Mouse (Mus musculus): Measurements from ENCODE around the gene Slc30a9. TPM values are rescaled to one million over a fixed set of nuclear protein-coding genes. Genes with fewer than 3 reads are reported as not detected.

Gene Slc30a9
- total RNA-seq (2021), result 100 to 1,000 TPM; 161 to 174 TPM
- long read RNA-seq, experiment 1, full-length matches to known transcripts, result 203 of 226 reads
- long read RNA-seq, experiment 1, partial matches to known transcripts, result 9 of 226 reads
- long read RNA-seq, experiment 1, other reads (novel, unspliced or antisense), result 14 of 226 reads
- long read RNA-seq, experiment 2, full-length matches to known transcripts, result 69 of 83 reads
- long read RNA-seq, experiment 2, partial matches to known transcripts, result 10 of 83 reads
- long read RNA-seq, experiment 2, other reads (novel, unspliced or antisense), result 4 of 83 reads

DNA sequence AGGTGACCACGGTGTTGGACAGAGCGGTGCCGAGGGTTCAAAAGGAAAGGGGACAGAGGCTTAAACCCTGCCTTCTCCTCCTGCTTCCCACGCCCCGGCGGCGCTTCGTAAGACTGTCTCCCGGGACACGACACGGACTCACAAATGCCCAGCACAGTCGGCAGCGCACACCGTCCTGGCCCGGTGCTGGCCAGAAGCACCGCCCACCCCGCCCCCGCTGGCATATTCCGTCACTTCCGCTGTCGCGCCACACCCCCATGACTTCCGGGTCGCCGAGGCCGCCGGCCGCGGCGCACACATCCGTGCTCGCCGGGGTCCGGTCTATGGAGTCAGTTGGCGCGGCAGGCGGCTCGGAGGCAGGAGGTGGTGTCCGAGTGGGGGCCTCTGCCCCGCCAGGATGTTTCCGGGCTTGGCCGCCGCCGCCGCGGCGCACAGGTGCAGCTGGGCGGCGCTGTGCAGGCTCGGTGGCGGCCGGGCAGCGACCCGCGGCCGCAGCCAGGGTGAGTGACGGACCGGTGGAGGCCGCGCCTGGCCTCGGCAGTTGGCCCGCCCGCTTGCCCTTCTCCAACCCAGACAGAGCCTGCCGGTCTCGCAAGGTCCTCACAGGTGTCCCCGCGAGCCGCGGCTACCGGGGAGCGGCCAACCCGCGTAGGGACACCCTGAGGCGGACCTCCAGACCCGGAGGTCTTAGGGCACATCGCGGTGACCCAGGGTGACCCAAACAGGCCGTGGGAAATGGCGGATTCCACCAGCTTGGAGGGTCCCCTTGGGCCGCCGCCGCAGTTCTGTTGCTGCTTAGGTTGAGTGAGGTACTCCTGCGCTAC, at the start of gene Slc30a9:
Slc30a9 (plus strand) TSS at position 258 of the 824 bp plus-strand sequence.
- peak; percentile 93 to 94 for DNase-seq

DNA sequence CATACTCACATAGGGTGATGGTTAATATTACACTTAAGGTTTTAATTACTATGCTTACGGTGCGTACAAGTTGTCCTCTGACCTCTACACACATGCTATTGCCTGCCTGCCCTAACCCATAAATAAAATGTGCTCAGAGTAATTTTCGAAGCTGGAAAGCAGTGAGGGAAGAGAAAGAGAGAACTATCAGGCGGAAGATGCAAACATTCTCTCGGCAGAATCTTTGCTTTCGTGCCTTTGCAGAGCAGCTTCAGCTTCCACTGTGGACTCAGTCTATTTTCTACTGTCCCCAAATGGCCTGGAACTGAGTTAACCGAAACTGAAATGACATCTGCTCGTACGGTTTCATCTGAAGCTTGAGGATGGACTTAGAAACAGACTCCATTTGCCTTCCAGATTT, 48.3 kb upstream of the Slc30a9 start:
- no peak for DNase-seq

DNA sequence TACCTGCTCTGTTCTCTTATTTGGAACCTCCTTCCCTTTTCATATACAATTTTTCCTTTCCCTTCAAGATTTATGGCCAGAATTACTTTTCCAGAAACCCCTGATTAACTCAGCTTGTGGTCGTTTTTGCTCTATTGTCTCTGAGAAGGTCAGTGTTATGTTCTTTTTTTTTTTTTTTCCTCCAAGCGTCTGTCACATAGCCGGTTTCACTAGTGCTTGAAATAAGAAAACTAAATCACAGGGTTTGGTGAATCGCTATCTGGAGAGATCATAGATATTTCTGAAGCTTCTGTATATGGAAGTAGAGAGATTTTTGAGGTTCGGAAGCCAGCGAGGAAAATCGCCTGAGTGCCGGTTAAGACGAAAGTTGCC, 46.6 kb upstream of the Slc30a9 start:
- no peak for DNase-seq

DNA sequence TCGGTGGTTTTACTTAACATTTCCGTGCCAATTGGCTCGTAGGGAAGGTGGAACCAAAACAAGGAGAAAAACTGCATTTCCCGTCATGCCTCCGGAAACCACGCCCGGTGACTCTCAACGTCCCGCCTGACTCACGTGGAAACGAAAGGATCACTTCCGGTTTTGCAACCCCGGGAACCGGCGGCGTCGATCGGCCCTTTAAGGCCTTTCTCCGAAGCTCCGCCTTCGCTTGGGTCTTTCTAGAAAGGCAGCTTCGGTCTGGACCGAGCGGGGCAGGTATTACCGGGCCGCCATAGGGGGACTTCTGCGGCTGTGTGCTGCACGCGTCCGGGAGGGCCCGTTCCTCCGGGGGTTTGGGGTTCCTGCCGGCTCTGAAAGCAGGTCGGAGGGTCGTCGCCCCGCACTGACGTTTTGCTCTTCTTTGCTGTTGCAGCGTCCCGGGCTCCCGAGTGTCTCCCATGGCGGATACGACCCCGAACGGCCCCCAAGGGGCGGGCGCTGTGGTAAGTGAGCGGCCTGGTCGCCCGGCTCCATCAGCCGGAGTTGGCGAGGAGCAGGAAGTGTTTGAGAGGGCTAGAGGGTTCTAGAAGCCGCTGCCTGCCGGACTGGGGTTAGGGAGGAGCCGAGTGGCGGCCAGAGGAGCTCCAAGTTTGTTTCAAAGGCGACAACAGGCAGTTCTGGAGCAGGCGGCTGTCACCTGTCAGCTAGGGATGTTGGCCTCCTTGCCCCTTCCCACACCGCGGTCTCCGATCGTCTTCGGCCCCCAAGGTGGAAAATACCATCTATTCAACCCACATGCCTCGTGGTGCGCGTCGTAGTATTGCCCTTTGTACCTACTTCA, 46.0 kb upstream of the Slc30a9 start, which contains the start of gene Tmem33:
Tmem33 (plus strand) TSS at position 35 of the 841 bp plus-strand sequence.
- DNase-seq, result peak; percentile 96 to 98

DNA sequence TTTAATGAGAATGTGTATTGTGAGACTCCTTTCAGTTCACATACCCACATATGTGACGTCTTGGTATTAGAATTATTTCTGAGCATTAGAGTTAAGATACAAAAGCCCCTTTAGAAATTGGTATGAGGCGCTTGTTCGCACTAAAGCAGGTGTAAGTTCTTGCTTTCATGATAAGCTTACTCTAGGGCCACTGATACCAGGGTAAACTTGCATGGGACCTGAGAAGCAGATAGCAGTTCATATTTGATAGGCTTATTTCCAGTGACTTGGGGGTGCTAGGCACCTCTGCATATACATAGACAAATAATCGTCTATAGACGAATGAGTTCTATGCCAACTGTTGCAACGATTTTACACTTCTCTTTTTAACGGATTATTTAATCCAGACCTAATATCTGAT, 43.8 kb upstream of the Slc30a9 start:
- DNase-seq, result no peak

DNA sequence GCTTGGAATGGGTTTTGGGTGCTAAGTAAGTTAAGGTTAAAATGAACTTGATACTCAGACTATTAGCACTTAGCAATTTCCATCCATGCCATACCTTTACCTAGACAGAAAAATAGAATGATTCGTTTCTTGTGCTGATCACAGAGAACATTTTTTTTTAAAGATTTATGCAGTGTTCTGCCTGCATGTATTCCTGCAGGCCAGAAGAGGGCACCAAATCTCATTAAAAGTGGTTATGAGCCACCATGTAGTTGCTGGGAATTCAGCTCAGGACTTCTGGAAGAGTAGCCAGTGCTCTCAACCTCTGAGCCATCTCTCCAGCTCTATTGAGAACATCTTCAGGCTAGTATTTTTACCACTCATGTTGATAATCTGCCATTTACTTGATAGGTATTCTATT, 40.6 kb upstream of the Slc30a9 start:
- no peak for DNase-seq

DNA sequence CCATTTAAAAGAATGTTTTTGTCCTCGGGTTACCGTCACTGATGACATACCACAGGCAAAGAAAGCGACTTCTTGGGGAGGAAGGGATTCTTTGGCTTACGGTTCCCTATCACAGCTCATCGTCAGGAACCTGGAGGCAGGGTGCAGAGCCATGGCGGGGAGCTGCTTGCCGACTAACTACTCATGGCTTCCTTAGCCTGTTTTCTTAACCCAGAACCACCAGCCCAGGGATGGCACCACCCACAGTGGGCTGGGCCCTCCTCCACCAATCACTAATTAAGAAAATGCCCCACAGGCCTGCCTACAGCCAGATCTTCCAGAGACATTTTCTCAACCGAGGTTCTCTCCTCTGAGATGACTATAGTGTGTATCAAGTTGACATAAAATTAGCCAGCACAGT, 37.4 kb upstream of the Slc30a9 start:
- no peak for DNase-seq

DNA sequence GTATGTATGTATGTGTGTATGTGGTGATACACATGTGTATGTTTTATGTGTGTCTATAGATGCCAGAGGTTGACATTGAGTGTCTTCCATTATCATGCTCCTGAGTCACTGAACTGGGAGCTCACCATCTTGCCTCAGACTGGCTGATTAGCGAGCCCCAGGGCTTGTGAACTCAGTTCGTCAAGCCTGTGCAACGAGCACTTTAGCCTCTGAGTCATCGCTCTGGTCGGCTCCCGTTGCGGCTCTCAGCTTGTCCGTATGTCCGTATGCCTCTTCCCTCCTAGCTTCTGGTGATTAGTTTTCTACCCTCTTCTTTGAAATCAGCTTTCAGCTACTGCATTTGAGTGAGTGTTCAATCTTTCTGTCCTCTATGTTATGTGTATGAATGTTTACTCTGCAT, 27.3 kb upstream of the Slc30a9 start:
- no peak for DNase-seq

DNA sequence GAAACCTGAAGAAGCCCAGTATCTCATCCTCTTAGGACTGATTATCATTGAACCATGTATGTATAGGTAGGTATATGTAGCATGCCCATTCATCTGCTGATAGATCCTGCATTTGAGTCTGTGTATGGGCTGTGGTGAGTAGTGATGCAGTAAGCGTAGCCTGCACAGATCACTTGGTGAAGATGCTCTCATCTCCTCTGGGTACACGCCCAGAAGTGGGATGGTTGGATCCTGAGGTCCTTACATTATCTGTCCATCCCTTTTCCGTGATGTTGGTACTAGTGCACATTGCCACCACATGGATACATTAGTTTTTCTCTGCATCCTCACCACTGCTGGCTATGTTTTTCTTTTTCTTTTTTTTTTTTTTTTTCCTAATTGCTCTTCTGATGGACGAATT, 26.9 kb upstream of the Slc30a9 start:
- no peak for DNase-seq

DNA sequence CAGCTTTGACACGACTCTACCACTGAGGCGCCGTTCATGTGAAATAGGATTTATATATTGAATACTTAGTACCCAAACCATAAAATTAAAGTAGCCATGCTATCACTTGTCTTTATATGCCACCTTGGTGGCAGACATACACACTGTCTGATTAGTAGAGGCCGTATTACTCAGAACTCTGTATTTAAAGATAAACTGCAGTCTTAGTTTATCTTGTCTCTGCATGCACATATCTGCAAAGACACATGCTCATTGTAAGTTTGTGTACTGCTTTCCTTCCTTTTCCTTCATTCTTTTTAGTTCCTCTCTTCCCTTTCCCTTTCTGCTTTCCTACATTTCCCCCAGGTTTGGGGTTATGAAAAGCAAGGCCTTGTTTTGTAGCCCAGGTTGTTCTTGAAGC, 26.4 kb upstream of the Slc30a9 start:
- DNase-seq, result no peak

DNA sequence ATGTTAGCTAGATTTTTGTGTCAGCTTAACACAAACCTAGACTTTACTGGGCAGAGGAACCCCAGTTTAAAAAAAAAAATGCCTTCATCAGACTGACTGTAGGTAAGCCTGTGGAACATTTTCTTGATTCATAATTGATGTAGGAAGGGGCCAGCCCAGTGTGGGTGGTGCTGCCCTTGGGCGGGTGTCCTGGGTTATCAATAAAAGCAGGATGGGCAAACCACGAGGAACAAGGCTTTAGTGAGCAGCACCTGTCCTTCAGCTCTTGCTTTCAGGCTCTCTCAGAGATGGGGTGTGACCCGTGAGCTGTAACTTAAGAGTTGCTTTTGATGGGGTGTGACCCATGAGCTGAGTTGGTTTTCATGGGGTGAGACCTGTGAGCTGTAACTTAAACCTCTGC, 11.7 kb upstream of the Slc30a9 start:
- DNase-seq, result no peak

DNA sequence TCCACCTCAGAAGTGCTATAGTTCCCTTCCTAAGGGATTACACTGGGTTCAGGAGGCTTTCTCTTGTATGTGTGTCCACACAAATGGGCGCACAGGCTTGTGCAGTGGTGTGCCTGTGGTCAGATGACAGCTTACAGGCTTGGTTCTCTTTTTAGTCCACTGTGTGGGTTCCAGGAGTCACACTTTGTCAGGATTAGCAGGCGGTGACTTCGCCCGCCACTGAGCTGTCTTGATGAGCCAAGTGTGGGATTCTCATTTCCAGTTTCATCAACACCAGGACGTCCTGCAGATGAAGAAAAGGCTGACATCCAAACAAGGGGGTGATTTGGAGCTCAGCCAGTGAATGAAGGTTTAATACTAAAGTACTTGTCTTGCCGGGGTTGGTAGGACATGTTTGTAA, 11.1 kb upstream of the Slc30a9 start:
- no peak for DNase-seq

DNA sequence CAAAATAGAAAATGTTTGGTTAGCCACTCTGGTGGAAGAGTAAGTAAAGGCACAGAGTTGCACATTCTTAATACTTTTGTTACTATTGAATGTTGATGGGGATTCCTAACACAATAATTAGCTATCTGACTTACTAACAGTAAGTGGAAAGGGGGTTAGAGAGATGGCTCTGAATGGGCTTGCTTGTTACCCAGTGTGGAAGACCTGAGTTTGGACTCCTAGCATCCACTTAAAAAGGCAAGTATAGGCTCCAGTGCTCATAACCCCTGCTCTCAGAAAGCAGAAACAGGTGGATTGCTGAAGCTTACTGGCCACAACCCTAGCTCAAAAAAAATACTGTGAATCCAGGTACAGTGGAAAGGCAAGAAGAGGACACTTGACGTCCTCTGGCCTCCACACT, 10.6 kb upstream of the Slc30a9 start:
- no peak for DNase-seq

DNA sequence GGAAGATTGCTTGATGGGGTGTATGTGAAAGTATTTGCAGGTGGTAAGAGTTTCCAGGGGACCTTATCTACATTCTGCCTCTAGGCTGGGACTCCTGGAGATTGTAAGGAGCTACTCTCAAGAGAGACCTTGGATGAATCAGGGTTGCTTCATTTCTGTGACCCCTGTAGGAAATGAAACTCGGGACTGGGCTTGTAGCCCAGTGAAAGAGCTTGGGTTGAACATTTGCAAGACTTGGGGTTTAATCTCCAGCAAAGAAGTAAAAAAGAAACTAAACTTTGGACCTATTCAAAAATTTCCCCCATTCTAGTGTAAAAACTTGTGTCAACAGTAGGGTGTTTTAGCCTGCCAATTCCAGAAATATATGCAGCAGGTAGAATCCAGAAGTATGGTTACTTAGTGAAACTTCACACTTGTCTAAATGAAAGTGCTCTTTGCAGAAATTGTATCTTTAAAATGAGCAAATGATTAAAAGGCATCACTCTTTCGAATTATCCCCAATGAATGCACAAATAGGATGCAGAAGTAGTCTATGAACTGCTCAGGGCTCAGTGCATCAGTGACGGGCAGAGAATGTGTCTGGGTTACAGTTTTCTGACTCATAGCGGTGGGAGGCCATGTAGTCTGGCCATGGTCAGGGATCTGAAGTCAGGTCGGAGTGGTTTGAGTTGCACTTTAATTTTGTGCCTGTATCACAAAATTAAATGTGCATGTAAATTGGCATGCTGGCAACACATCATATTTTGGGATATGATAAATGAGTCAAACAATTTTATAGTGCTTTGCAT, 9.5 kb upstream of the Slc30a9 start:
- DNase-seq, result peak in 1 of 2 experiments; percentile 30

DNA sequence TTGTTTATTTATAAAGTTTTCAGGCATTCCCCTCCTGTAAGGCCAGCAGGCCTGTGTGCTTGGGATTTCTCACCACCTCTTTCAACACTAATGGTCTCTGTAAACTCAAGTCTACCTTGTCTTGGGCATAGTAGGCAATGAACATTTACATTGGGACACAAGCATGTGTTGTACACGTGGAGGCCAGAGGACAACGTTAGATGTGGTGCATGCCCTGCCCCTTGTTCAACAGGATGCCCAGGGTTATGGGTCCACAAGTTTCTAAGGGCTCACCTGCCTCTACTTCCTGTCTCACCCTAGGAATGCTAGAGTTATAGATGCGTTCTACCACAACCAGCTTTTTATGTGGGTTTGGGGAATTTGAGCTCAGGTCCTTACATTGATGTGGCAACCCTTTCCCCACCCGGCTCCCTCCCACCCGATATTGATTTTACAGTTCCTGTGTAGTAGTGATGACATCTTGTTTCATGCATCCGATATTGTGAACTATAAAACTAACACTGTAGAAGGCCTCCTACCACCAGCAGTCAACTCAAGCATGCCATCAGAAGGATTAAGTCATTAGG, 6.8 kb upstream of the Slc30a9 start:
- no peak for DNase-seq

DNA sequence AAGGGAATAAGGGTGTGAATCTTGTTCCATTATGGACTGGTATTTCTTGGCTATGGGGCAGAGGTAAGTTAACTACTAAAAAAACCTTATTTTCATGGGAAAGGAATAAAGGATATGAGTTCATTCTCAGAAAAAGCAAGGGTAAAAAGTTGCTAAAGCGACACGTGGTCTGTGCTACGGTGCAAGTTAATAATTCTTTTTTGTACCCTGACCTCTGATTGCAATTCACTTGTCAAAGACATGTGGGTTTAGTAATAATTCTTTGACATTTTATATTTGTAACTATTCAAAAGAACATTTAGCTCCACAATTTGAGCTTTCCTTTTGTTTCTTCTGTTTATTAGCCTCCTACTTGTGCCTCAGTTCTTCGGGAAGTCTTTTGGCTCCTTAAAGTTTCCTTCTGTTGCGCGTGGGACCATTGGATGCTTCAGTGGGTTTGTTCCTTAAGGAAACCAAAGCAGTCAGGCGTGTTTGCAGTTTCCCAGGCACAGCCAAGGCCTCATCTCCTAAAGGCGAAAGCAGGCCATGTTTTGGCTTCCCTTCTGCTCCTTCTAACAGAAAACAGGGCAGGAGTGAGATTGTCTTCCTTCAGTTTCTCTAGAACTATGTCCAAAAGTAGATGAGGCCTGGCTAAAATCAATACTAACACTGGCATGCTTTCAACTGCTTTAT, 5.7 kb upstream of the Slc30a9 start:
- no peak for DNase-seq

DNA sequence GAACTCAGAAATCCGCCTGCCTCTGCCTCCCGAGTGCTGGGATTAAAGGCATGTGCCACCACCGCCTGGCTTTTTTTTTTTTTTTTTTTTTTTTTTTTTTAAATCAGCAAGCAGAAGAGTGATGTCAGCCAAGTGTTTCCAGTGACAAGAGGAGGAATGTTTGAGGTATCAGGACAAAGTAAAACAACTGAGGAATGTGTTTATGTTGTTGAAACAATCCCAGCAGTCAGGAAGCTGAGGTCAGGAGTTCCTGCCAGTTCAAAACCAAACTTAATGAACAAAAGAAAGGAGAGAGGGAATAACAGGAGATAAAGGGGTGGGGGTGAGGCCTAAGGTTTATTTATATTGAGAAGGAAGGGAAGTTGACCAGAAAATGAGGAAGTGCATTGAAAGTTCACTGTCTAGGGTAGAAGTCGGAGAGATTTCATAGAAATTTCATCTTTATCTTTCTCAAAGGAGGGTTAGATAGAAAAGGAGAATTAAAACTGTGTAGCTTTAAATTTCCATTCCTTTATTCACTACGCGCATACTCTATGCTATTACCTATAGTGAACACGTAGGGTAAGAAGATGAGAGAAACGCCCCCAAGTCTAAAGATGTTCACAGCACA, 4.9 kb upstream of the Slc30a9 start:
- DNase-seq, result peak in 1 of 2 experiments; percentile 5

DNA sequence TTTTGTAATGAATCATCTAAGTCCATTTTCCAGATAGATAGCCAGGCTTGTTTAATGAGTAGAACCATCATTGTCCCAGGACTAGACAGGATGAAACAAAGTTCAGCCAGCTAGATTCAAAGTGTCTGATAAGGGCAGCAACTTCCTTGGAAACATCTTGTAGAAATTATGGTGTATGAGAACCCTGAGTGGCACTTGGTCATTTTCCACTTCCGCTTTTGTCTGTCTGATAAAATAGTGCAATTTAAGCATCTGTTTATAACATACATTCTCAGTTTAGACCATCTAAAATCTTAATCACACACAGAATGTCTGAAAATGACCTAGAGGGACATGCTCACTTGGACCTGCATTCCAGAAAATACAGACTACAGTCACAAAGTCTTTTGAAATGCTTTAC, 2.9 kb upstream of the Slc30a9 start:
- DNase-seq, result no peak

DNA sequence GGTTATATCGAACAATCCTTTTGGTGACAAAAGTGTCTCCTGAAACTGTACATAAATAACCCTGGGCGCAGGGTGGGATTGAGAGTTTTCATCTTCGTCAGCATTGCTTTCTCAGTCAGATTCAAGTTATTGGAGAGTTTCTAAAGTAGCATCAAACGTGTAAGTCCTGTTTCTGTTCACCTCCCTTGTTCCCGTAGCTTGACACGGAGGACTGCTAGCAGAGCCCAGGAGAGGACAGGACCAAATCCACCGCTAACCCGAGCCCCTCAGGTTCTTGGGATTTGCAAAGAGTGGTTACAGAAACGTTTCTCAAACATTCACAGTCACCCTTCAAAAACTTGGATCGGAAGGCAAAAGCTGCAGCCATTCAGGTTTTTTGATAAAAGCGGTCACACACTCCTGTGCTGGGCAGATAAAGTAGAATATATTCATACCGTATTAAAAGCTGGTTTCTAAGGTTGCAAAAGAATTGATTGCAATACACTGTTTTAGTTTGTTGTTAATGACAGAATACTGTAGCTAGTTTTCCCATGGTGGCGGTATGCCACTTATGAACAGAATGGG, 986 bp downstream of the Slc30a9 start:
- DNase-seq, result no peak

DNA sequence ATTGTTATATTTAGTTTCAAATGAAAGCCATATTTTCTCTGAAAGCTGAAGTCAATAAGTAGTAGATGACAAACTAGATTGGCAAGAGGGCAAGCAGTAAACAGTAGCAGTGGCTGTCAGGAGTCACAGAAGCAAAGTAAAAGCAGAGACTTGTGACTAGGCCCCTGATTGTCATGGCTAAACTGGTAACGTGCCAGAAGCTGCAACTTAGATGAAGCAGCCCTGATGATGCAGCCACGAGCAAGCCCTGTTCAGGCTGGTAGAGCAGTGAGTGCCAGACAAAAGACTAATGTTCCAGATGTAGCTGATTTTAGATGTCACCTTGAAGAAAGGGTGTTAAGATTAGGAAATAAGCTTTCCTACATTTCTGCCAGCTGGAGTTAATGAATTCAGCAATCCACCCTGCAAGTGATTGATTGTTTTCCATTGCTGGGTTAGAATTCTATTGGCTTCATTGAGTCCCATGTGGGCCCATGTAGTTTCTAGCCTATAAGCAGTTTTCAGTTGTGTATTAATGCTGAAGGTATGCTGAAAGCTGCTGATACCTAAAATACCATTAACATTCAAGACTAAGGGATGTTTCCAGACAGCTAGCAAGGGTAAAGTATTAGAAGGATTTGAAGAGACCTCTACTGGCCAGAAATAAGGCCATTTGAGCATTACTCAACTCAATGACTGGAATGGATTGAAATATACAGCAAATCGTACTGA, 5.2 kb downstream of the Slc30a9 start:
- DNase-seq, result no peak

Measured in heart, adult 18-20 months (tissue).